Mouse (Mus musculus) midbrain, embryonic 13.5 days (tissue): ENCODE results near the gene Dapk3. TPM values are rescaled to one million over a fixed set of nuclear protein-coding genes. Genes with fewer than 3 reads are reported as not detected.

ENCODE experiments used
- ATAC-seq: fragments of 200-750 bp; cut with Nextera tagmentation; 2 replicates; pipeline ENCODE4 v1.8.0; 2017; ENCODE audit warnings: mild to moderate bottlenecking, moderate TSS enrichment, moderate library complexity
- H3K27ac ChIP-seq: fragments of 300-500 bp; sonication (generic); 2 replicates; pipeline ENCODE4 v1.5.1; 2015; ENCODE audit warnings: inconsistent platforms, mild to moderate bottlenecking, moderate library complexity
- H3K27me3 ChIP-seq: fragments of 300-500 bp; sonication (generic); 2 replicates; pipeline ENCODE4 v1.6.1; 2015; ENCODE audit warnings: mild to moderate bottlenecking, inconsistent platforms
- H3K36me3 ChIP-seq: fragments of 300-500 bp; sonication (generic); 2 replicates; pipeline ENCODE4 v1.6.1; 2015; ENCODE audit warnings: mild to moderate bottlenecking, inconsistent platforms
- H3K4me1 ChIP-seq: fragments of 300-500 bp; sonication (generic); replicated peaks from 2 replicates; pipeline ENCODE4 v1.6.1; 2015; ENCODE audit warnings: inconsistent platforms
- H3K4me2 ChIP-seq: fragments of 300-500 bp; sonication (generic); replicated peaks from 2 replicates; pipeline ENCODE4 v1.6.1; 2015; ENCODE audit warnings: moderate library complexity, mild to moderate bottlenecking, inconsistent platforms
- H3K4me3 ChIP-seq: fragments of 300-500 bp; sonication (generic); replicated peaks from 2 replicates; pipeline ENCODE4 v1.5.1; 2015; ENCODE audit warnings: mild to moderate bottlenecking, inconsistent platforms
- H3K9ac ChIP-seq: fragments of 300-500 bp; sonication (generic); replicated peaks from 2 replicates; pipeline ENCODE4 v1.6.1; 2015; ENCODE audit warnings: mild to moderate bottlenecking, inconsistent platforms
- H3K9me3 ChIP-seq: fragments of 300-500 bp; sonication (generic); 2 replicates; pipeline ENCODE4 v1.6.1; 2016; ENCODE audit warnings: mild to moderate bottlenecking, inconsistent platforms
- WGBS: fragments of 180-500 bp; shearing (Covaris S2); methylation state at CpG from one replicate; pipeline ENCODE4 v1.1.7; 2015; 5-methylcytosine and 5-hydroxymethylcytosine counted together
- polyA plus RNA-seq: library from polyadenylated mRNA; unstranded; fragments of >200 nt; fragmentation: Nextera tagmentation; extraction: Ambion mirVana; gene quantifications from 2 replicates; pipeline ENCODE4 v1.2.1, GENCODE M21; 2015

Gene Dapk3
- polyA plus RNA-seq, 1 experiment from 2014 or later = 67.3 TPM

GRCm38 (mm10) chr10:81238618-81239017, 55.8 kb downstream of the Dapk3 start:
- Histone ChIP-seq H3K4me2 (no peak overlapping the region), H3K27ac (no peak overlapping the region), H3K27me3 (peaks cover 48% of the 10 kb centered on the region), H3K9me3 (no peaks in the 10 kb centered on the region), H3K4me3 (no peak overlapping the region), H3K9ac (no peak overlapping the region), H3K36me3 (0 out of 2 replicates have a peak, but pooled peaks cover 6% of the 10 kb centered on the region), H3K4me1 (peaks cover 15% of the 10 kb centered on the region)
- WGBS = 66% methylated on average over 2 of the region's 2 CpGs
- ATAC-seq = no peak

GRCm38 (mm10) chr10:81240876-81241275, 58.1 kb downstream of the Dapk3 start:
- no peak overlapping the region for H3K9ac ChIP-seq
- 21% methylated on average over 13 of the region's 13 CpGs for WGBS
- no peak overlapping the region for H3K4me2 ChIP-seq
- 0 out of 2 replicates have a peak, but pooled peaks cover 6% of the 10 kb centered on the region for H3K36me3 ChIP-seq
- no peak for ATAC-seq
- H3K4me3 ChIP-seq = no peak overlapping the region
- peaks cover 56% of the 10 kb centered on the region for H3K27me3 ChIP-seq
- H3K27ac ChIP-seq = no peak overlapping the region
- no peaks in the 10 kb centered on the region for H3K9me3 ChIP-seq
- peaks cover 11% of the 10 kb centered on the region for H3K4me1 ChIP-seq

GRCm38 (mm10) chr10:81242021-81242420, 59.2 kb downstream of the Dapk3 start:
- Histone ChIP-seq H3K27ac (no peak overlapping the region), H3K9me3 (no peaks in the 10 kb centered on the region), H3K36me3 (peaks cover 6% of the 10 kb centered on the region; the same call in 1 of the 2 replicates), H3K27me3 (peaks cover 56% of the 10 kb centered on the region), H3K4me1 (peaks cover 11% of the 10 kb centered on the region), H3K9ac (no peak overlapping the region), H3K4me2 (no peak overlapping the region), H3K4me3 (no peak overlapping the region)
- ATAC-seq = no peak
- WGBS = 91% methylated on average over 16 of the region's 16 CpGs

Other genes starting within 250 kb of the Dapk3 start
- gene Gng7, start 168.1 kb upstream of the Dapk3 start, polyA plus RNA-seq = 10.4 and 10.9 TPM in 2 replicates
- 30.9 and 34.3 TPM in 2 replicates for gene Diras1, start 157.3 kb upstream of the Dapk3 start, polyA plus RNA-seq
- gene Slc39a3, start 145.6 kb upstream of the Dapk3 start, polyA plus RNA-seq = 43.5 and 45.7 TPM in 2 replicates
- 316 and 322 TPM in 2 replicates for gene Sgta, start 122.8 kb upstream of the Dapk3 start, polyA plus RNA-seq
- gene Thop1, start 113.0 kb upstream of the Dapk3 start, polyA plus RNA-seq = 44.9 and 48.5 TPM in 2 replicates
- gene Creb3l3, start 84.1 kb upstream of the Dapk3 start, polyA plus RNA-seq = 0.12 and 0.20 TPM in 2 replicates
- 220 and 243 TPM in 2 replicates for gene Map2k2, start 77.1 kb upstream of the Dapk3 start, polyA plus RNA-seq
- 13.2 and 15.2 TPM in 2 replicates for gene Zbtb7a, start 47.8 kb upstream of the Dapk3 start, polyA plus RNA-seq
- 60.0 and 60.9 TPM in 2 replicates for gene Pias4, start 15.1 kb upstream of the Dapk3 start, polyA plus RNA-seq
- gene Eef2, start 6.4 kb upstream of the Dapk3 start, polyA plus RNA-seq = 565 and 579 TPM in 2 replicates
- gene 4930442H23Rik, start 844 bp downstream of the Dapk3 start, polyA plus RNA-seq = 0.12 and 0.15 TPM in 2 replicates
- gene Nmrk2, start 19.0 kb downstream of the Dapk3 start, polyA plus RNA-seq = 0.16 TPM in 1 of 2 replicates, not detected in the other
- 66.0 and 77.3 TPM in 2 replicates for gene Atcay, start 47.8 kb downstream of the Dapk3 start, polyA plus RNA-seq
- 16.5 and 19.7 TPM in 2 replicates for gene Zfr2, start 50.1 kb downstream of the Dapk3 start, polyA plus RNA-seq
- gene Matk, start 69.9 kb downstream of the Dapk3 start, polyA plus RNA-seq = 7.2 and 8.8 TPM in 2 replicates
- 138 and 148 TPM in 2 replicates for gene Mrpl54, start 83.9 kb downstream of the Dapk3 start, polyA plus RNA-seq
- 27.9 and 30.8 TPM in 2 replicates for gene Apba3, start 84.0 kb downstream of the Dapk3 start, polyA plus RNA-seq
- gene Tjp3, start 108.6 kb downstream of the Dapk3 start, polyA plus RNA-seq = 4.9 and 5.5 TPM in 2 replicates
- 92.8 and 99.6 TPM in 2 replicates for gene Pip5k1c, start 110.0 kb downstream of the Dapk3 start, polyA plus RNA-seq
- 35.5 and 35.8 TPM in 2 replicates for gene Cactin, start 138.1 kb downstream of the Dapk3 start, polyA plus RNA-seq
- 4.7 and 4.9 TPM in 2 replicates for gene Tbxa2r, start 145.7 kb downstream of the Dapk3 start, polyA plus RNA-seq
- gene Gipc3, start 160.3 kb downstream of the Dapk3 start, polyA plus RNA-seq = not detected in 2 replicates
- gene Hmg20b, start 167.5 kb downstream of the Dapk3 start, polyA plus RNA-seq = 46.5 and 49.8 TPM in 2 replicates
- 8.8 and 10.1 TPM in 2 replicates for gene Mfsd12, start 174.5 kb downstream of the Dapk3 start, polyA plus RNA-seq
- 0.44 and 0.70 TPM in 2 replicates for gene 4930404N11Rik, start 182.8 kb downstream of the Dapk3 start, polyA plus RNA-seq
- gene Fzr1, start 195.5 kb downstream of the Dapk3 start, polyA plus RNA-seq = 127 and 133 TPM in 2 replicates
- 73.5 TPM in 2 replicates for gene Dohh, start 201.4 kb downstream of the Dapk3 start, polyA plus RNA-seq
- 6.9 and 7.2 TPM in 2 replicates for gene Gm48551, start 201.5 kb downstream of the Dapk3 start, polyA plus RNA-seq
- gene Gm48552, start 206.0 kb downstream of the Dapk3 start, polyA plus RNA-seq = 1.2 and 2.1 TPM in 2 replicates
- 1.4 and 1.9 TPM in 2 replicates for gene Smim24, start 210.0 kb downstream of the Dapk3 start, polyA plus RNA-seq